Mouse (Mus musculus): ENCODE results near the gene Fam178b.

GRCm38 (mm10) chr1:36540807-36541206 lies 142.2 kb downstream of the Fam178b start:
- no peak for TF ChIP-seq POLR2A (IDR thresholded peaks at IDR 0.05; ENCODE audit: insufficient read depth, low read length)
- no peak for TF ChIP-seq CTCF (IDR thresholded peaks at IDR 0.05; ENCODE audit: low read depth, low read length)
